Mouse (Mus musculus) lung, postnatal 10 days (tissue): ENCODE results near the gene Pkn3.
"Not testable (repeated sequence)": the region's sequence is repeated elsewhere in the genome, so short reads cannot be mapped to it uniquely, and the experiment has no call there.

Source experiments
- DNase-seq: peaks from one replicate; pipeline ENCODE4 v3.0.0; 2021

Pkn3 gene

DNA sequence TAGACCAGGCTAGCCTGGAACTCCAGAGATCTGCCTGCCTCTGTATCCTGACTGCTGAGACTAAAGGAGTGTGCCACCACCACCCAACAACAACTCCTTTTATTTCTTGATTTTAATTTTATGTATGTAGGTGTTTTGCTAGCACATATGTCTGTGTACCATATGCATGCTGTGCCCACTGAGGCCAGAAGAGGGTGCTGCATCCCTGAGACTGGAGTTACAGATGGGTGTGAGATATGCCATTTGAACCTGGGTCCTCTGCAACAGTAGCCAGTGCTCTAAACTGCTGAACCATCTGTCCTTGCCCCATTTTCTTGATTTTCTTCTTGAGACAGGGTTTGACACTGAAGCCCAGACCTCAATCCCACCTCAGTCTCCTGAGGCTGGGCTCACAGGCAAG is 28.9 kb downstream of the Pkn3 start:
- DNase-seq: peak; percentile 64

DNA sequence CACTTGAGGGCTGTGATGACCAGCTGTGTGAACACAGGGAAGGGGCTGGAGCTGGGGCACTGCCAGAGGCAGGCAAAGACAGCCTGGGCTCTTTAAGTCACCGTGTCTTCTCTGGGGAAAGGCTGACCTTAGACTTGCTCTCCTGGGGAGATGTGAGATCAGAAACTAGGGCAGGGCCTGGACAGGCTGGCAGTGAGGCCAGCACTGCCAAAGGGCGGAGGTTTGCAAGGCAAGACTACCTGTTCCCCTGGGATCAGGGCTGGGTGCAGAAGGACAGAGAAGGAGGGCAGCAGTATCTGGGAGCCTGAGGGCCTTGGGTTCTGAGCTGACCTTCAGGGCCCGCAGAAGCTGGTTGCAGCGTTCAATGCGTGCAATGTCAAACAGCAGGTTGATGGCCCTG is 30.2 kb downstream of the Pkn3 start:
- DNase-seq: no peak

DNA sequence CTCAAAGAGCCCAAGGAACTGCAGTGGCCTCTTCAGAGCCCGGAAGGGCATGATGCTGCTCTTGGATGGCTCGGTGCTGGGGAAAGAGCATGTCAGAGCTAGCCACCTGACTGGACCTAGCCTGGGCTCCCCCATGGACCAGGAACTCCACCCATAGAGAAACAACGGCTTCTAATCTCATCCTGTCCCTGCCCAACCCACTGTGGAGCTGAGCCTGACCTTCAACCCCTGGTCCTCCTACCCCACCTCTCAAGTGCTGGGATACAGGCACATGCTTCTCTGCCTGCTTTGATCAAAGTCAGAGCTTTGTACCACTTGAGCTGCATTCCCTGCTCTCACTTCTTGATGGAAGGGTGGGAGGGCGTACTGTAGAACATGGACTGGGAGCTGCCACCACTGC is 30.8 kb downstream of the Pkn3 start:
- DNase-seq: no peak

DNA sequence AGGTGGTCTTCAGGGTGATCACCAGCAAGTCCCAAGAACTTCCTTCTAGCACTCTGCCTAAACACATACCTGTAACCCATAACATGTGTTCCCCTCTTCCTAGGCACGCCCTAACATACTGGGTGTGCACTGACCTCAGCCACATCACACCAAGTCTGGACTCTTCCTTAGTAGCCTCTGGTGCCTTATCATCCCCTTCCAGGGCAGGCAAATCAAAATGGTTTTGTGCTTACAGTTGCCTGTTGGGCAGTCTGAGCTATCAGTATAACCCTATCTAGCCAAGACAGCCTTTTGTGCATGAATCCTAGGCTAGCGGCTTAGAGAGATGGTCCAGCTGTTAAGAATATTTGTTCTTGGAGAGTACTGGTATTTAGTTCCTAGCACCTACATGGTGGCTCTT is 34.0 kb downstream of the Pkn3 start:
- no peak for DNase-seq

DNA sequence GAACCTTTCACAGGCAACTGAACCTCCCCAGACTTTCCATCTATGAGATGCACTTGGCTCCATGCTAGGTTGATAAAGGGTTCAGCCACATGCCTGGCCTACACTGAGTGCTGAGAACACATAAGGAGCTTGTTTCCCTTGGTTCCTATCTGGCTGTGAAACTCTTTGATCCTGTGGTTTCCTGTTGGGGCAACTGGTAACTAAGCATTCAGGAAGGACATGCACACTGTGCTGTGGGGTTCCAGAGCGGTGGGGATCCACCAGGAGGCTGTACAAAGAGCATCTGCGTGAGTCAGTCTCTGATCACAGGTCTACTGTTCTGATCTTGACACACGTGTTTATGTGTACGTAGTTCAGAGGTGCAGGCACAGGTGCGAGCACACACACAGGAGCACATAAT is 35.1 kb downstream of the Pkn3 start:
- DNase-seq: no peak

DNA sequence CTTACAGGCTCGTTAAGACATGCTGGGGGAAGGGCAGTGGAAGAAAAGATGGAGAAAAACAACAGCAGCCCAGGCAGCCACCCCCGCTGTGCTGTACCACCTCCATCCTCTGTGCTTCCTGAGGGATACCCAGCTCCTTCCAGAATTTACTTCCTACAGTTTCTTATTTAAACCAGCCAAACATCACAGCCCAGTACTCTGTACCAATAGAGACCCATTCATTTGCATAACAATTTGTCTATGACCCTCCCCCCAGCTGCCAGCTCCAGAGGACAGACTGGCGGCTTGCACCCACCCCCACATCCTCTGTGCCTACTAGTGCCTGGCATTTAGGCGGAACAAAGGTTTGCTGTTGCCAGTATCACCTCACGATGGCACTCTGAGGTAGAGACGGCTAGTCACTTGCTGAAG is 42.2 kb downstream of the Pkn3 start:
- no peak for DNase-seq

DNA sequence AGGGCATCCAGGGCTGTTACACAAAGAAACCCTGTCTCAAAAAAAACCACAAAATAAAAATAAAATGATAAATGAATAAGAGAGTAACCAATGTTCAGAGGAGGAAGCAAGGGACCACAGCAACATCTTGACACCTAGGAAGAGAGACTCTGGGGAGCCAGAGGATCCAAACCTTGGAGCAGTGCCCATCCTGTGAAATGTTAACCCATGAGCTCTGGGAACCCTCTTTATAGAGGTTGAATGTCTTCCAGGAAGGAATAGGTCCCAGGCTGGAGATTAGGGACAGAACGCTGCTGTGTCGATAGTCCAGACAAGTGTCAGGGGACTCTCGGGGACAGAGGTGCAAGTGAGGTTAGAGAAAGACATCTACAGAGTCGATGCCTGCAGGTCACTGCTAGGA is 42.8 kb downstream of the Pkn3 start:
- no peak for DNase-seq

DNA sequence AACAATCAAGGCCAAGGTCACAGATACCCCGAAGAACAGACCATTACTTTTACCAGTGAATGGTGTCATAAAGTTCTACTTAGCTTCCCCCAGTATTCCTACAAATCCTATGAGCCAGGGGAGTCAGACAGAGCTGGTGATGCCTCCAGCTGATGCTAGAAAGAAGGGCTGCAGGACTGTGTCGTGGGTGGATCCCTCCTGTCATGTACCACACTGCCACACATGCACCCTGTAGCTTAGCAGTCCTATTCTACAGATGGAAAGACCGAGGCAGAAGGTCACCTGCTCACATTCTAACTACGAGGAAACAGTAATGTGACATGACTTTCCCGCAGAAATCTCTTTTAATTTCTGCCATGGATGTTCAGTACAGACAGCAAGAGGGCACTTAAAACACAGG is 45.3 kb downstream of the Pkn3 start:
- no peak for DNase-seq

DNA sequence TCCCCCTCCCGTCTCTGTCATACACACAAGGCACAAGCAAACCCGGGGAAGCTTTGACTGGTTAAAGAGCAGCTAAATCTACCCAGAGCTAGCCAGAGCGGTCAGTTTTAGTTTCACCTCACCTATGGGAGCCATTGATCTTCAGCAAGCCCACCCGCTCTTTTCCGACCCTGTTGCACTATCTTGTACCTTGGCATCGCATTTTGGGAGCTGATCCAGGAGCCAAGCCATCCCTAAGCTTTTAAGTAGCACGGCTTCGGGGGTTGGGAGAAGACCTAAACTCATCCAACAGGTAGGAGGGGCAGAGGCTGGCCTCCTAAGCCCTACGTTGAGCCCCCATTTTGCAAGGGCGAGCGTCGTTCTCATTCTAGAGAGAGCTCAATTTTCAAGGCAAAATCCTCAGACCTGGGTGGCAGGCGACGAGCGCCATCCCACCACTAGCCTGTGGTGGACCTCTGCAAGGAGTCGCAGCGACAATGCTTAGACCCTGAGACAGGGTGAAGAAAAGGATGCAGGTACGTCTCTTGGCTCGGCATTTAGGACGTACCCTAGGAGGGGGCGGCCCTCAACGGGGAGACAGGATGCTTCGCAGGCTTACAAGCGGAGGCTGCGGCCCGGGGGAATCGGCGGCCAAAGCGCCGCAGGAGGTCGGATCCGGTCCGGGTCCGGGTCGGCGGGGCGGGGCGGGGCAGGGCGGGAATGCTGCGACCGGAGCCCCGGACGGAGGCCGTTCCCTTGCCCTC is 46.4 kb downstream of the Pkn3 start:
- DNase-seq: peak; percentile 15

DNA sequence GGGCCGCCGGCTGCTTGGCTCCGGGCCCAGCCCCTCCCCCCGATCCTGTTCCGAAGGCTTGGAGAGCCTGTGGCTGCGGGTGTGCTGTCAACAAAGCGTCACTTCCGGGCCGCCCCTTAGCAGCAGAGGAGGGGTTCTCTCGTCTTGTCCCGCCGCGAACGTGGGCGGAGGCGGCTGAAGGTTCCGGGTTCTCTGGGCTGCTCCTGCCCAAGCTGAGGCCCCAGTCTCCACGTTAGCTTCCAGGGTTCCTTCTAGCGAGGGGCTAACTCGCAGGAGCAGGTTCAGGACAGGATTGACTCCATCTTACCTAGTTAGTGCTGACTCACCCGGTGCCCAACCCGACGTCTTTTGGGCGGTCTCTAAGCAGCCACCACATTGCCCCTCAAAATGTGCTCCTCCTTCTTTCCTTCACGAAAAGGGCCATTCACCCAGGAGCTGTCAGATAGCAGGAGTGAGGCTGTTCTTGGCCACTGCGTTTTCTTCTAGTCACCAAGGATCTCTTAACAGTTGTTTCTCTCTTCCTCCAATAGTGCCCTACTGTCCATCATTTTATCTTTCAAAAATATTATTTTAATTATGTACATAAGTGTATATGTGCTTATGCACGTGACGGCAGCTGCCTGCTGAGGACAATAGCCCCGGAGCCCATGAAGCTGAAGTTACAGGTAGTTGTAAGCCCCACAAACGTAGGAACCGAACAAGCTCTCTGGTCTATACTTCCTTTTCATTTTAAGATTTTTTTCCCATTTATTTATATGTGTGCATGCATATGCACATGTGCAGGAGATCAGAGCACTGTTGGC is 47.2 kb downstream of the Pkn3 start, which contains the start of gene Zer1:
Gene Zer1 (minus strand): TSS at position 114 of the 803 bp plus-strand sequence.
- DNase-seq: peak; percentile 98

DNA sequence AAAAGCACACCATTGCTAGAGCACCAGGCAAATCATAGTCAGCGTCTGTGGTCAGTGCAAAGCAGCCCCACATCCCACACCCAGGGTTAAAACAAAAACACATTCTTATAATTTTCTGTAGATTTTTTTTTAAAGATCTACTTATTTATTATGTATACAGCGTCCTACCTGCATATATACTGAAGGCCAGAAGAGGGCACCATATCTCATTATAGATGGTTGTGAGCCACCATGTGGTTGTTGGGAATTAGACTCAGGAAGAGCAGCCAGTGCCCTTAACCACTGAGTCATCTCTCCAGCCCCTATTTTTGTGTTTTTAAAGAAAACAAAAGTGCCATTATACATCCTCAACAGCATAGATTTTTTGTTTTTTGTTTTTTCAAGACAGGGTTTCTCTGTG is 51.3 kb downstream of the Pkn3 start:
- peak; percentile 67 for DNase-seq

DNA sequence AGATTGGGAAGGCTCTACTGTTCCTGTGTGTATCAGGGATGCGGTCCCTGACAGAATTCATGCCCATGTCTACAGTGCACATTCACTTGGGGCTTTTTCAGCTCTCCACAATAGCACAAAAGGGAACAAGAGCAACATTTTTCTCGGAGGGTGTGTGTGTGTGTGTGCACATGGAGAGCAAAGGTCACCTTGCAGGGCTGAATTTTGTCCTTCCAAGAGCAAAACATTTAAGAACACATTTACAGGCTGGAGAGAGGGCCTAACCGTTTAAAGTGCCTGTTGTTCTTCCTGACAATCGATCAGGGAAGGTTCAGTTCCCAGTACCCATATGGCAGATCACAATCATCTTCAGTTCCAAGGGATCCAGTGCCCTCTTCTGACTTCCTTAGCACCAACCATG is 52.7 kb downstream of the Pkn3 start:
- DNase-seq: no peak

DNA sequence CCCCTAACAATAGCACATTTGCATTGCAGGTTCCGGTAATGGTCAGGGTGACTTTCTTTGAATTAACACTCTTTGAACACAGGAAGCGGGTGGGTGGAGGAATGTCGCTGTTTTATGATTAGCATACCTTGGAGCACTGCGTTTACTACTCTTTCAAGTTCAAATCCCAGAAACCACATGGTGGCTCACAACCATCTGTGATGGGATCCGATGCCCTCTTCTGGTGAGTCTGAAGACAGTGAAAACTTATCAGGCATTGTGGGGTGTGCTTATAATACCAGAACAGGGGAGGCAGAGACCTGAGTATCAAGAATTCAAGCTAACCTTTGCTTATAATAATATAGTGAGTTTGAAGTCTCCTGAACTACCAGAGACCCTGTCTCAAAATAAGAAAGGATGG is 53.8 kb downstream of the Pkn3 start:
- DNase-seq: not testable (repeated sequence)

DNA sequence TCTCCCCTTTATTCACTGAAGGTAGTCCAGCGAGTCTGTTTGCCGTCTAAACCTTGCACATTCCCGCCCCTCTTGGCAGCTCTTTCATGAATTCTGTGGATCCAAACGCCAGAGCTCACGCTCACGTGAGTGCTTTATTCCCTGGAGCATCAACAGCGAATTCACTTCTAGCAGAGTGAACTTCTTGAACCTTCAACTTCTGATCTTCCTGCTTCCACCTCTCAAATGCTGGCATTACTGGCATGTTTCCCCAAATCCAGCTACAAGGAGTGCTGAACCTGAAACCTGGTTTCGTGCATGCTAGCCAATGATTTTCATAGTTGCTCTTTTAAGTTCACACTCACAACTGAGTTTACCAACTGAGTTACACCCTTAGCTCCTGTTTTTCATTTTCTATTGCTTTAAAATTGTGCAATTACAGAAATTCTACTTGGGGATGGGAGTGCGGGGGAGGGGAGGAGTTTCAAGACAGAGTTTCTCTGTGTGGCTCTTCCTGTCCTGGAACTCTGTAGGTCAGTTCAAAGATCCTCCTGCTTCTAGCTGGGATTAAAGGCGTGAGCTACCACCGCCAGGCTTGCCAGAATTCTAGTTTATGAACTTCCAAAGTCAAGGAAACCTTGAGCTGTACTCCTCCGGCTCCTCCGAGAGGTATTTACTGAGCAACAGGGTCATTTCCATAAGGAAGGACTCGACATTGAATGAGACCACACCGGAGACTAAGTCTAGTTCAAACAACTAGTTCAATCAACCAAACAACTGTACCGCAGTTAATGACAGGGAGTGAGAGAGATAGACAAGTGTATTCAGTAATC is 55.5 kb downstream of the Pkn3 start:
- peak; percentile 59 for DNase-seq

DNA sequence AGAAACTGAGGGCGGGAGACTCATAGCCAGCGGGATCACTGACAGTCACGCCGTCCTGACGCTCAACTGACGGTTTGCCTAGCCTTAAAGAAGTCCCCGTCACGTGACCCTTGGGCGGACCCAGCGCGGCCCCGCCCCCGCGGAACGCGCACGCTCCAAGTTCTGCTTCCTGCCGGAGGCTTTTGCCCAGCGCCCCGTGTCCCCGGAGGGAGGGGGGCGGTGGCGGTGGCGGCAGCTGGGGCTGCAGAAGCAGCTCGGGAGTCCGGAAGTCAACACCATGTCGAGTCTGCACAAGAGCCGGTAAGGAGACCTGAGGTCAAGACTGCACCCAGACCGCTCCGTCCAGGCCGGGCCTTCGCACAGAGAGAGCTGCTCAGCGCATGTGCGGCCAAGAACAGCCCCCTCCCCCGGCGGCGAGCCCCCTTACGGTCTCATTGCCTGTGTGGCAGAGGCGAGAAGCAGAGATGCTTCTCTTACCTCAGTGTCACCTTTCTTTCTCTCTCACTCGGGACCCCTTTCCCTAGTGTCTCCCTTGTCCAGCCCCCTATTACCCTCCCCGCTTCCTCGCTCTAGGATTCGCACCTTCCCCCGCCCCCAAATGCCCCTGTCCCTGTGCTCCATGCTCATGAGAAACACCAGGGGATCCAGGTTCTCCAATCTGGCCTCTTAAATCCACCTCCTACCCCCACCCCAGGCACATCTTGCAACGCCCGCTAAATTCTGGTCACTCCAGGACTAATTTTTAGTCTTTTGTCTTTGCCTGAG is 56.3 kb downstream of the Pkn3 start, which contains the start of gene Tbc1d13:
Gene Tbc1d13 (plus strand): TSS at position 134 of the 765 bp plus-strand sequence.
- DNase-seq: peak; percentile 99

DNA sequence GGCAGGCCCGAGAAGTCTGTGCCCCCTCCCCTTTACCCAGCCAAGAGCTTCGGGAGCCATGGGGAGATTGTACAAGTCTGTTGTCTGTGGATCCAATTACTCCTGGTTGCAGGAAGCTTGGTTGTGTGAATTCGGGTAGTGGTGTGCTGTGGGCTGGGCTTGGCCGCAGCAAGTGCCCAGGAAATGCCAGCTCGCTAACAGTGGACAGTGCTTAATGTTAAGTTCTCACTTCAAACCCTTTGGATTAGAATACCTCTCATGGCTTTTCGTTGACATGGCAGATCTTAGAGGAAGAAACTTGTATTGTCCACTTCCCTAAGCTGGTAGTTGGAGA is 56.9 kb downstream of the Pkn3 start:
- DNase-seq: no peak

DNA sequence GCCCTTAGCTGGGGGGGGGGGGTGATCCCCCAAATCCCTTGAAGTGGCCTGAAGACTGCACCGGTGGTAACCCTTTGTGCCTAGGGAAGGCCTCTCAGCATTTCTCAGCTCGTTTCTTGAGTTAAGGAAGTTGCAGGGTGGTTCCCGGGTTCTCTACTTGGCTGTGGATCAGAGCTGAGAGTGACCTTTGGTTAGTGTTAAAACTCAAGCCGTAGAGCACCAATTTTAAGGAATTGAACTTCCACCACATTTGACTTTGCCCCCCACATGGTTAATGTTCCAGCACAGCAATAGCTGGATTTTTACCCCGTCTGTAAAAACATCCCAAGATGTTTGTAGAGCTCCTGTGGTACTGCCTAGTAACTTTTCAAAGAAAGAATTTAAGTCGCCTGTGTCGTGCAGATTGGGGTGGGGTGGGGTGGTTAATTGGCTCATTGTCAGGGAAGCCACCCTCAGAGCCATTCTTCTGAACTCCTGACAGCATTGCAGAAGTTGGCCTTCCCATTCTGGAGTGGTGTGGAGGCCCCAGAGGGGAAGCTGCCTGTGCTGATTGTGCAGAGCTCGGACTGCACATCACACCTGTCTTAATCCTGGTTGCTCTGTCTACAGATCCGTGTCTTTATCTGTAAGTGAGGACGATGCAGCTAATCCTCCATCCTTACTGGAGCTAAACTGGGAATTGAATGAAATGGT is 57.6 kb downstream of the Pkn3 start:
- no peak for DNase-seq

DNA sequence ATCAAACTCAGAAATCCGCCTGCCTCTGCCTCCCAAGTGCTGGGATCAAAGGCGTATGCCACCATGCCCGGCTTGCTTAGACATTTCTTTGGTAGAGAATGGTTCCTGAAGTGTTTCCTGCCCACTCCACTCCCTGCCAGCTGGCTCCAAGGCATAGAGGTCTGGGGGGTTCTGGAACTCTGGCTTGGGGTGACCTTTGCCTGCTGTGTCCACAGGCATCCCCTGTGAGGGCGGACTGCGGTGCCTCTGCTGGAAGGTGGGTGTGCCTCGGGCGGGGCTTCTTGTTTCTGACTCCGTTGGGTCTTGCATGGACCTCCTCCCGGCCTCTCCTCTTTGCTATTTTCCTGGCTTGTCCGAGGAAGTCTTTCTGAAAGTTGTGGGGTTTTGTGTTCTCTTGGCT is 59.0 kb downstream of the Pkn3 start:
- no peak for DNase-seq

DNA sequence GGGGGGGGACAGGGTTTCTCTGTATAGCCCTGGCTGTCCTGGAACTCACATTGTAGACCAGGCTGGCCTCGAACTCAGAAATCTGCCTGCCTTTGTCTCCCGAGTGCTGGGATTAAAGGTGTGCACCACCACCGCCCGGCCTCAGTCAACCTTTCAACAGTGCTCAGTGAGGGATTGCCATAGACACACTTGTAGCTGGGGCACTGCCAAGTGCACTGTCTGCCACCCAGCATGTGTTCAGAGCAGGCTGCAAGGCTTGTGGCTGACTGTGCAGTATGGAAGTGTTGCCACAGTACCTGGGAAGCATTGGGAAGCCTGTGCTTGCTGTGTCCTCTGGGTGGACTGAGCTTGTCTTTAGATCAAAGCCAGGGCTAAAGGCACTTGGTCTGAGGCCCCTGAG is 62.5 kb downstream of the Pkn3 start:
- not testable (repeated sequence) for DNase-seq
